Mouse (Mus musculus): ENCODE measurements at regions not wholly inside any gene's neighbourhood (a gene's known extent, or its start where the extent isn't known, plus 50 kb on each side); places are given as distances from the start of the nearest gene placed in this dataset.

DNA sequence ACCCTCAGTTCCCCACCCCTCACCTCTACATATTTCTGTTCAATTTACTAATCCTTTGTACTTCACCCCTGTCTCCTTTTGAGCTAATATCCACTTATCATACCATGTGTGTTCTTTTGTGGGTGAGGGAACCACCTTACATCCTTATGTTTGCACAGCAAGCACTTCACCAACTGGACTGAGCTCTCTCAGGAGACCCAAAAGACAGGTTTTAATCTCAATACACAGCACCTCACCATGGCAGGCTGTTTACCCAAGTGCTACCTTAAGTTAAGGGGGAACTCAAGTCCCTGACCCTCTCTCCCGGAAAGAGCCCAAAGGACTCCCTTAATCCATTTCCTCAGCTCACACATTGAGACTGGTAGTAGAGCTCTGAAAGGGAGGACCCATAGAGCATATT, 62.3 kb upstream of the Agr3 start:
- DNase-seq: no peak

DNA sequence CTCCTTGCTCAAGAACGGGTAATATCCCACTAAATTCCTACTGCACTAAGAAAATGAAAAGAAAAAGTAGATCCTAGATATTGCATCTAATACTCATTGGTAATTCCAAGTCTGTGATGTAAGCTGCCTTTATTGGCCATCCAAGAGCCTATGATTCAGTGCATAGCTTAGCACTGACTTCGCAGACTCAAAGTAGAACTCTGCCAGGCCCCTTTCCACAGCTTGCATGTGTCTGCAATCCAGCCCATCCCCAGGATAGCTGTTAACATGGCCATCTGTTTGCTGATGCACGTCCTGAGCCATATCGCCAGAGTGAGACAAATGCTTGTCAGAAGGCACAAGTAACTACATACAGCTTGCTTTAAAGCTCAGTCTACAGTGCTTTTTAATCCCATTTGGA, 72.3 kb upstream of the Agr3 start:
- DNase-seq: no peak

DNA sequence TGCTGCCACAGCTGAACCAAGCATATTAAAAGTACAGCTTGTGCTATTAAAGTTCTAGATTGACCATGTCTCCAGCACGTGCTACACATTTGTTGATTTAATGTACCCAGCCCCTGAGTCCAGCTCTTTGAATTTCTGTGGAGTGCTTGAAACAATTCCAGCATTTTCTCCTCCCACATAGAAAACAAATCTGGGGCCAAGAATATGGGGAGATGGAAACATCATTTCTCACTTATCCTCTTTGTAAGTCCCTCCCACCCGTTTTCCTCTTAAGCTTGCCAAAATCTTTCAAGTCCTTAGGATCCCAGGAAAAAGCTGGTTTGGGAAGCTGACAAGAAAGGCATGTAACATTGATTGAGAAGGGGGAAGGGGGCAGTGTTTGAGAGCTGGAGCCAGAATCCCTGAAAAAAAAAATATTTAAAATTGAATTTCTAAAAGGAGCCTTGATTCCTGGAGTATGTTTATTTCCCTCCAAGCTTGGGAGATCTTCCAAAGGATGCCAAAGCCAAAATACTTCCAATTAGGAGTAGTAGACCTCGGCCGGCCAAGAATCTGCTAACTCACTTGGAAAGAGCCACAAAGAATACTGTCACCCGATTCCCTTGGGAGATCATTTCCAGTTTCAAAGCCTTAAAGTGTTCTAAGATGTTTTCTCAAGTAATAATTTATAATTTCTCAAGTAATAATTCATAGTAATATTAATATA, 78.4 kb upstream of the Agr3 start:
- DNase-seq: peak; percentile 42

DNA sequence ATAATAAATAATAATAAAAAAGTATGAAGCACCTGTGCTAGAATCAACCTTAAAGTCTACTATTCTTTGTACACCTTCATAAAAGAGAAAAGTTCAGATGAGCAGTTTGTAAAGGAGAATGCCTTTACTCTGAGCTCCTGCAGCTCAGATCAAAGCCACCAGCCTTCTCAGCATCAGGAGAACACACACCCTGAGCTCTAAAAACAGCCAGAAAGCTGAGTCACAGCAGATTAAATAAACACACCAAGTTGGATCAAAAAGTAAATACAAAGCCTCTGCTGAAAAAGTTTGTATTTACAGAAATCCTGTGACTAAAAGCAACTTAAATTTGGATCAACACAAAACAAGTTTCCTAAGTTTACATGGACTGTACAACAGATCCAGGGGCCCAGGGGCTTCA, 88.5 kb upstream of the Agr3 start:
- DNase-seq: no peak

DNA sequence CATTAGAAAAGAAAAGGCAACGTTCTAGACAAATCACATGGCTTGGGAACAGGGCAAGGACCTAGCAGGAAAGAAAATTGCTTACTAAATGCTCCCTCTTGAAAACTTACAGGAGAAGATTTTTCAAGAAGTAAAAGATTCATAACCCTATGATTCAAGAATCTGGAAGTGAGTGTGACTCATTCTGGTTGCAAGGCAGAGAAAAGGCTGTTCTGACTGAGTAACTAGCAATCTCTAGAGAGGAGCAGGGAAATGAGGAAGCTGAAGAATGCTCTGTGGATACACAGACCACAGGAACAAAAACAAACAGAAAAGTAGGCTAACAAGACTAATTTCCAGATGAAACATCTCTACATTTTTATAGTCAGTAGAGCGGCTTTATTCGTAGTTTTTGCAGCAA, 92.1 kb upstream of the Agr3 start:
- no peak for DNase-seq

DNA sequence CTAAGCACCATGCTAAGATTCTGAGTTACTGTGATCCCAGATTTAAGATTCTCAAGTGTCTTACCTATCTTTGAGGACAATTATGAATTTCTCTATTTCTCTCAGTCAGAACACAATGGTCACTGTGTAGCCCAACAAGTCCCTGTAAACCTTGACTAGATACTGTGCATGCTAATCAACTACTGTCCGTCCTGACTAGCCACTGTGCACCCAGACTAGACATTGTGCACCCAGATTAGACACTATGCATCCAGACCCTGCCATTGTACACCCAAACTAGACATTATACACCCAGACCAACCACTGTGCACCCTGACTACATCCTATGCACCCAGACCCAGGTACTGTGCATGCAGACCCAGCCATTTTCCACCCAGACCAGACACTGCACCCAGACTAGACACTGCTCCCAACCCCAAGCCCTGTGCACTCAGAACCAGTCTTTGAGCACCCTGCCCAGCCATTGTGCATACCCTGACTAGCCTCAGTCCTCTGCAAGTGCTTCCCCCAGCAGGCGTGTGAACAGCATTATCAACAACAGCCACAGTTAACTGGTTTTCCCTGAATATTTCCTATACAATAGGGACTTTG, 93.4 kb upstream of the Agr3 start:
- no peak for DNase-seq

DNA sequence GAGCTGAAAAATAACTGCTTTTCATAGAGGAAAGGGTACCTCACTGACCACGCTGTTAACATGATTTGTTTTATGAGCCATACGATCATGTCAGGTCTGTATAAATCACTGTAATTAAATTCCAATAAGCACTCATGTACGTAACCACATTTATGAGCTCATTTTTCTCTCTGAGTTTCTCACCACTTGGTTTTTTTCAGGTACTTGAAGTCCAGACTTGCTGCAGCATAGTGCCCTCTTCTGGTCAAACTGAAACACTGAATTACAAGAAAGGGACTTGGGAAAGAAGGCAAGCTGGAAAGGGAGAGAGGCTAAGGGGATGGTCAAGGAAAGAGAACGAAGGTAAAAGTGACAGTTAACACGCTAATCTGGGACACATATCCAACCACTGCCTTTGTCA, 94.2 kb upstream of the Agr3 start:
- peak; percentile 42 for DNase-seq

DNA sequence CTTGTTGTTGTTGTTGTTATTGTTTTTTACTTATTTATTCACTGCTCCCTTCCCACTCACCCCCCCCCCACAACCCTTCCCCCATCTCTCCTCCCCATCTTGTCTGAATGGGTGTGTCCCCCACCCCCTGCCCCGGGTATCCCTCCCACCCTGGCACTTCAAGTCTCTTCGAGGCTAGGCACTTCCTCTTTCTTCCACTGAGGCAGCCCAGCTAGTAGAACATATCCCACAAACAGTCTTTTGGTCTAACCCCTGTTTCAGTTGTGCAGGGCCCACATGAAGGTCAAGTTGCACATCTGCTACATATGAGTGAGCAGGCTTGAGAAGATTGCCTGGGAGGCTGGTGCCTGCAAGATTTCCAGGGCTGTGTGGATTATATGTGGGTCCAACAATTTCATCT, 97.6 kb upstream of the Agr3 start:
- DNase-seq: no peak

DNA sequence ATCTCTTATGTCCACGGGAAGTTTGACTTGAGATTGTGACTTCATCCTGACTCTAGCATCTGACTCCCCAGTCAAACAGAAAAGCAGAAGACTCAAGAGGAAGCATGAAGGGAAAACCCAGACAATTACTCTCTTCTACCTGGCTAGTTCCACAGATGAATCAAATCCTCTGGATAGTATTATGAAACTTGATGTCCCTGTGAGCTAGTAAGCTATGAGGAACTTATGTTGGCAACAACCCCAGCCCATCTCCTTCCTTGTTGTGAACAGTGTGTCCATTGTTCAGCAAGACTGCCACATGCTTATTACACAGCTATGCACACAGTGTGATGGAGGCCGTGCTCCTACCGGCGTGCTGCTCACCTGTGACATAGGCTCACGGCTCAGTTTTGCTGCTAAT, 98.4 kb upstream of the Agr3 start:
- no peak for DNase-seq

DNA sequence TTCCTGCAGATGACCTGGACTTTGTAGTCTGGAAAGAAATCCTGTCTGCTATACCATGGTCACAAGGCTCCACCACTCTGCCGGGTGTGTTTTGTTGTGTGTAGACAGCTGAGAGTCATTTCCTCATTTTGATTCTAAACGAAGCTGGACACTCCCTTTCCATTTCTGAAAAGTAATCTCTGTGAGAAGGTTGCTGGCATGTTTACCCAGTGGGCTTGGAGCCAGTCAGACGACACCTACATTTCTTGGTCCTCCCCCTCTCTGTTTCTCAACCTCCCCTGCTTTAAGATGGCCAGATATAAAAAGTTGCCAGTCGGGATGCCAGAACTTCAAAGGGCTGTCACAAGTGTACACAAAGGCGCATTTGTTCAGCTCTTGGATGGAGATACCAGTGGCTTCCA, 100.8 kb upstream of the Agr3 start:
- peak; percentile 67 for DNase-seq

DNA sequence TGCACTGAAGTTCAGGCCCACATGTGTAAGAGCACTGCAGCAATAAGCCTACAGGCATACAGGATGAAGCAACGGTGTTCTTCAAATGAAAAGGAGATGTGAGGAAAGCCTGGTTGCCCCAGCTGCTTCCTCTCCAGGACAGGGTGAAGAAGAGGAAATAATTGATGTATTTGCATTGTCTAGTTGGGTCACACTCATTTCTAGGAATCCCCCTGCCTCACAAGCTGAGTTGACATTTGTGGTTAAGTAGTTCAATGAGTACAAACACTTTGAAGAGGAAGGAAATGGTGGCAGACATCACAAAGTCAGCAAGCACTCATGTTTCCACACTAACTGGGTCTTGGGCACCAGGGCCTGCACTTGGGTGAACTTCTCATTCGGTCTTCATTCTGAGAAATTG, 126.2 kb upstream of the Agr3 start:
- DNase-seq: no peak

DNA sequence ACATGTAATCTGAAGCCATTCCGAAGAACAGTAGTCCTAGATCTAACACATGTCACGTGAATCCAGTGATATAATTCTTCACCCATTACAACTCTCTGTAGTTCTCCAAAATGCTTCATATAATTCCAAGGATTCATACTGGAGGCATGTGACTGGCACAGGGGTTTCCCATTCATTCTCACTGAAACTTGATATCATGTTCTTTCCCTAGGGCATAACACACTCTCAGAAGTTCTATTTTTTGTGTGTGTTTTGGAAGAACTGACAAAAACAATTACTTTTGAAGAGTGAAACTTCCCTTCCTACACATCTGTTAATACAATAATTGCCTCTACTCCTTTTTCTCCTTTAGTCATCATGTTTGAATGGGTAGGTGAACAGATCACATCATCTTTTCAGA, 150.0 kb upstream of the Agr3 start:
- no peak for DNase-seq

DNA sequence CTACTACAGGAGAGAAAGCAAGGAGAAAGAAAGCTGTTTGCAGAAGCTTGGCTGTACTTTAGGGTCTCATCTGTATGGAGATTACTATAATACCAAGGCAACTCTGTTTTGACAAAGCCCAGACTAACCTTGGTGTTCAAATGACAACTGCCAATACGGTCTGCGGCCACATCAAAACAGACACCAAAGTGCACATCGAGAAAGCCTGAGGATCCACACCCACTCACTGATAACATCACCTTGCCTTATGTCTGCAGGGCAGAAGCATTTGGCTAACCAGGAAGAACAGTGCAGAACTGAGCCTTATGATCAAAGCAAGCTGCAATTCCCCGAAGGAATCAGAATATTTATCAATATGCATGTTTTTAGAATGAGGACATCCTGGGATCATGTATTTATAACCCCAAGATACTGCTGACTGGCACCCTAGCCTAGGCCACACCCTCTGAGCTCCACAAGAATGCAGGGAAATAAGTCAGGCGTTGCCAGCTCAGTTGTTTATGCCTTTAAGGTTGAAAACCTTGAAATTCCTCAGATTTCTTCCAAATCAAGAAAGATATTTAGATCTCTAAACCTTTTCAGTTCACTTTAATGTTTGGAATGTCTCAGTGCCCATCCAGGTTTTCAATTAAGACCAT, 154.9 kb upstream of the Agr3 start:
- no peak for DNase-seq

DNA sequence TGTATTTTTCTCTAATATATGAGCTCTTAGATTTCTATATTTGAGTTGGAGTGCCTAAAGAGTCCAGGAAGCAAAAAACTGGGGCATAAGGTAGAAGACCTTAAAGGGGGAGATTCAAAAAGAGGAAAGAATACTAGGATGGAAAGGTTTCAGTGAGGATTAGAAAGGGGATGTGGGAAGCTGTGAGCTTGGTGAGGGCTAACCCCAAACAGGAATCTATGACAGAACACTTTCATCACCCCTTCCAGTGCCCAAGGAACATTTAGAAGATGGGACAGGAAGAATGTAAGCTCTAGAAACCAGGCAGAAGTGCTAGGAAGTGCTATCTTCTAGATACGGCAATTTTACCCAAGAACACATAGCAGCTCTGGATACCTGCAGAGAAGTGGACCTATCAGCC, 166.5 kb upstream of the Agr3 start:
- DNase-seq: no peak

DNA sequence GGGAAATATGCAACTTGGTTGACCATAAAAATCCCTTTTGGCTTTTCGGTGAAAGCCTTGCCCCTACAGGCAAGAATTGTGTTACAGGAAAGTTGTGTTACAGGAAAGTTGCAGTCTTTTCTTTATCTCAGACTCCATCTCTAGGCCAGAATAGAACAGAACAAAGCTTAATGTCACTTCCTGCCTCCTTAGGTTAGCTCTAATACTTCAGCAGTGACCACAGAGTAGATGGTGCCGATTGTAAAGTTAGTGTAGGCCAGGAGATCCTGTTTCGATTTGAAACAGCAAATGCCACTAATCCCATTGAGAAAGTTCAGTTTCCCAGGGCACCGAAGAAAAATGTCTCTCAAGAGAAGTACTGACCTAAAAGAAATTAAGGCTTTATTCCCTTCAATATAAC, 170.3 kb upstream of the Agr3 start:
- no peak for DNase-seq

DNA sequence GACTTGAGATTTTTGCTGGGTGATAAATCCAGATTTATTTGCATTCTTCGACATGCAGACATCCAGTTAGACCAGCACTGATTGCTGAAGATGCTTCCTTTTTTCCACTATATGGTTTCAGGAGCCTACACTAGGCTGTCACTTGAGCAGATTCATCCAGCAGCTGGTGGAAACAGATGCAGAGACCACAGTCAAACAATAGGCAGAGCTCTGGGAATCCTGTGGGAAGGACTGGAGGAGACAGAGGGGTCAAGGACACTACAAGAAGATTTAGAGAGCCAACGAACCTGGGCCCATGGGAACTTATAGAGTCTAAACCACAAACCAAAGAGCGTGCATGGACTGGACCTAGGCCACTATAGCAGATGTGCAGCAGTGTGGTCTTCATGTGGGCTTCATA, 177.4 kb upstream of the Agr3 start:
- no peak for DNase-seq

DNA sequence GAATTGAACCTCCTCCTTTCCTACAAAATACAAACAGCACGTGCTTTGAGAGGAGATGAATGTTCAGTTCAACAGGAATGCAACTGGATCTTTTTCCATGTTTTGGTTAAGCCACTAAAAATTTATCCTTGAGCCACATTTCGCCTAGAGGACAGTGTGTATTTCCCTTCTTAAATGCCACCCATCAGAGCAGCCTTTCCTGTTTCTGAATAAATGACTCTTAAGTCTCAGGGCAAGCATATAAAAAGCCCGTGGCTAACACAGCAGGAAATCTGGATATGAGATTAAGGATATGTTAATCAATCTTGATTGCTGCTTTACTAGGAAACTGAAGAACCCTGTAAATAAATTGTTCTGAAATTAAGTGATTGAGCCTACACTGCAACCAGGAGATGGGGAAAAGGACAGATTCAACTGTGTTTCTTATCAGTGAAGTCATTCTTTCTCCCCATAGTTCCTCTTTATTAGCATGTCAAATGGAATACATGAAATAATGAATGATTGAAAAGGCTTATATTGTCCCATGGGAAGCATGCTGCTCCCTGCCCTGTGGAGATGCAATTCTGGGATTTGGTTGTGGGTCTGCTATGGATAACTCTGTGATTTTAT, 178.6 kb upstream of the Agr3 start:
- no peak for DNase-seq

DNA sequence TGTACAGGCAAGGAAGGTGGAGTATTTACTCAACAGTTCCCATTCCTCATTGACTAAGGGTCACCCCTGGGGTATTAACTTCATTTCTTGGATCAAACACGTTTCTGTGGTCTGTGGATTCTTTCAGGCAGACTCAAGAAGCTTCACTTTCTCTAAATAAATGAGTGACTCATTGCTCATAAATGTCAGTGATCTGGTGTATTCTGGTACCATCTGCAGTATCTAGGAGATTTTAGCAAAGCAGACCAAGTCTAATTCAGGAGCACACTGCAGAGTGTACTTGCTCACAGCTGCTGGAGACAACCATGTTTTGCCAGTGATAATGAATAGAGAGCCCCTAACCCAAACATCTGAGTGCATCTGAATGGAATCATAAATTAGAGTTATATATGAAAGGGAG, 182.7 kb upstream of the Agr3 start:
- no peak for DNase-seq

DNA sequence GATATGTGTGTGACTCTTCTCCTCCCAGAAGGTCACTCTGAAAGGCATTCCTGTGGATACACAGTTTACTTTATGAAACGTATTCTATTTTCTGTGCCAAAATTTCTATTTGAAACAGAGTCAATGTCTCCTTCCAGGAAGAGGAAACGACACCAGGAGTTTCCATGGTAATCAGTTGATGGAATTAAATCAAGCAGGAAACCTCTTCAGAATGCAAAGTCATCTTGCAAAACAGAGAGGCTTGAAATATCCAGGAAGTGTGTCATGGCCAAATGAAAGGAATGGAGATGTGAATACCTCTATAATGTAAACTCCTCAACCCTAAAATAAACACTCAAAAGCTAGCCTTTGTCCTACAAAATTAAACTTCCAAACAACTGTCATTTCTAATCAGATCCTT, 189.0 kb upstream of the Agr3 start:
- no peak for DNase-seq

DNA sequence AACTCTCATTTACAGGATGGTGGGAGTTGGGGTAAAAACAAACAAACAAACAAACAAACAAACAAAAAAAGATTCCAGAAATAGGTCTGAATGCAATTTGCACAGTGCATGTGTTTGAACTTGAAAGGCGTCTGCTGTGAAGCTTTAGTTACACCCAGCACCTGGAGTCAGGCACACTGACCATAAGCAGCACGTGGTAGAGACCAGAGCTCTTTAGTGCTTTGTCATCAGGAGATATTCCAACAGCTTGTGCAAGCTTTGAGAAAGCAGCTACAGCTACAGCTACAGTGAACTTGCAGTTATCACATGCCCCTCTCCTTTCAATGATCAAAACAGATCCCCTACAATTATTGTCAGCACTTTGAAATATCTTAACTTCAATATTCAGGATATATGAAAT, 190.4 kb upstream of the Agr3 start:
- DNase-seq: no peak

DNA sequence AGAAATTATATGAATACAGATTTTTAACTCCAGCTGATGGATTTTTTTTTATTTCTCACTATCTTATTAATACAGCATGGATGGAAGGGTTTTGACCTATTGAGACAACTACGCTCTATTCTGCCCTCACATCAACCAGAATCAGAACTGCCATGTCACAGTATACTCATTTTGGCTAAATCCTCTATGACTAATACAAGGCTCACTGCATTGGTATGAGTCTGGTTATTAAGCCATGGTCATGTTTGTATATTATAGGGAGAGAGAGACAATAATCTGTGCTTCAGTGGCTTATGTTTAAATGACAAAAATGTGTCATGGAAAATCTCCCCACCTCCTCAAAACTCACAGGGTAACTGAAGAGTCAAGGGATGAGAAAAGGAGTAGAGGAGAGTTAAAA, 191.0 kb upstream of the Agr3 start:
- DNase-seq: no peak

DNA sequence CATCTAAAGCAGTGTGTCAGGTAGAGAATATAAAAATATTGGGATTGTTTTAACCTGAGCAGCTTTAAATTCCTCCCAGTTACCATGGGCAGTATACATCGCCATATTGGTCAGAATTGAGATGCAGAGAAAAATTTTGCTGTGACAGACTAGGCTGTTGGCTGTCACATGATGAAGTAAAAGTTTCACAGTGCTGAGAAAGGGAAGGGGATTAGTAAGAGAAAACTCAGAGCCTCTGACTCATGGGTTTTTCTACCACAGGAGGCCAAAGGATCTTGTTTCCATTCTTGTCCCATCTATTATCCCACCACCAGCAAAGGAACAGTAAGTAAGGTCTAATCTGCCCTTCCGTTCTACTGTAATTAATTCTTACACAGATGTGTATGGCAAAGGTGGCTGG, 191.8 kb upstream of the Agr3 start:
- DNase-seq: no peak

DNA sequence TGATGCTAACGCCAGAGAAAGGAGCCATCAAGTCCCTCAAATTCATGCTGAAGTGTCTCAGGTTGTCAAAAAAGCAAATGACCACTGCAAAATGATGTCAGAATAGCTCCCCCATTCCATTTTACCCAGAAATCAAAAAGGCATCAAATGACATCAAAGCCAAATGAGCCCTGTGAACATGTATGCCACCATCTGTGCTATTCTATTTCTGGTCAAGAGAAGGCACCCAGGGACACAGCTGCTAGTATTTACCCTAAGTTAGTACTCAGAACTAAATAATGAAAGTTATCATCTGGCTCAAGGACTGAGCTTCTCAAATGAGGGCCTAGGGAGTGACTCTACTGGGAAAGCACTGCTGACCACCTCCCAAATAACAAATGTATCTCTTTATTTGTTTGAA, 191.1 kb upstream of the Ahr start:
- DNase-seq: no peak

DNA sequence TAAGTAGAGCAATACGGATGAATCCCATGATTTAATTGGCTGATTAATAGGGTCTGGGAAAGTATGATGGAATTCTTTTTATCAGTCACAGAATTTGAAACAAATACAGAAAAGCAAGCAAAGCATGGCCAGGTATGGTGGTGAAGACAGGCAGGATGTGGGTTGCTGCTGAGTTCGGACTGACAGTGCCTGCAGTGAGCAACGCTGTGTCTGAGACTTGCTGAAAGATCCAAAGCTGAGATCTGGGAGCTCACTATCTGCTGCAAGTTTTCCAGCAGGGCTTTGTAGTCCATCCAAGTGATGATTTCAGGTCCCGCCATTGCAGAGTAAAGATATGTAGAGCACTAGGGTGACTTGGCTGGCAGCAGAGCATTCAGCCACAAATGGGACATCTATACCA, 189.3 kb upstream of the Ahr start:
- no peak for DNase-seq

DNA sequence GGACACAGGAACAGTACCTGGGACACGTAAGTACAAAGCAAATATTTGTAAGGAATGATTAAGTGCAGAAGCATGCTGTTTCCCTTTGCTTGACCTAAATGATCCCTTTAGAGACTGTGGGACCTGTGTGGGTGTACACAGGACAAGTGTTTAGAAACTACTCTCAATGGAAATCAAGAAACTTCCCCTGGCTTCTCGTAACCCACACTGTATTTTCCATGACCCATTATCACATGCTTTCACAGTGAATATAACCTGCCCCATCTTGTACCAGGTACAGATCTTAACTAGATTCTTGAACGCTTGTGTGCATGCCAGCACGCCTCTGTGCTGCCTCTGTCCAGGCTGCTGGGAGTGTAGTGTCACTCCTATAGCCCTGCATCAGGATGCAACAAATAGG, 177.8 kb upstream of the Ahr start:
- DNase-seq: no peak
